Mouse (Mus musculus) thymus, postnatal 10 days (tissue): ENCODE results near the gene Gm49339.
"Not testable (repeated sequence)": the region's sequence is repeated elsewhere in the genome, so short reads cannot be mapped to it uniquely, and the experiment has no call there.

Experiments used
- DNase-seq, 2 experiments: peaks; one replicate each; pipeline ENCODE4 v3.0.0; 2021; ENCODE audit warnings: low spot score in 2 of 2

The Gm49339 gene

DNA sequence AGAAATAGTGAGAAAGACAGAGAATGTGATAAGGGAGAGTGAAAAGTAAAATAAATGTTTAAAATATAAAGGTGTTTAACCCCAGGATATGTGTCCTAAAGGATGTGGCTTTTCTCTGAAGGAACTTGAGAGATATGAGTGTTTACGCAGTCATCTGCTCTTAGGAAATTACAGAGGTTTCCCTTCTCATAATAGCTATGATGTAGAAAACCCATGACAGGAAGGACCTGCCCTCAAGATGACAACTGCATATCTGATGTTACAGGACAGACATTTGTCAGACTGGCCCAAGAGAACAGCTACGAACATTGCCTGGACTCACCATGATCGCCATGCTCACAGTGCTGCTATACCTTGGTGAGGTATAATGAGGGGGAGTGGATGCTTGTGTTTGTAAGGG lies at the start of gene Gm49339, which contains the start of gene Lilr4b:
Gm49339 (plus strand) TSS at position 216 of the 400 bp plus-strand sequence.
Lilr4b (plus strand) TSS at position 236 of the 400 bp plus-strand sequence.
- not testable (repeated sequence) for DNase-seq

DNA sequence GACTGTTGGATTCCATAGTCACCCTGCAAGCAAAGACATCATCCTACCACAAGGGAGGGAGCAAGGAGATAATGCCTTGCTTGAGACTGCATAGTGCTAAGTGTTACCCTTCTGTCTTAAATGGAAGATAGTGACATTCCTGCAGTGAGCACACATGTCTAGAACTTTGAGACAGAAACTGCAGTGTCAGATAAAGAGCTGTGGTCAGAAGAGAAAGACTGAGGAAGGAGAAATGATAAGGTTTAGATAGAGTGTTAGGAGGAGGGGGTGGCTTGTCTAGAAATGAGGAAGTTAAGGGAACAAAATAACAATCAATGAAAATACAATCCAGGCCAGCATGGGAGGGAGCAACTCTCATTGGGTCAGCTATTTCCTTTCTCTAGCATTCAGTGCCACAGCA lies 47.5 kb upstream of the Gm49339 start:
- DNase-seq = no peak

DNA sequence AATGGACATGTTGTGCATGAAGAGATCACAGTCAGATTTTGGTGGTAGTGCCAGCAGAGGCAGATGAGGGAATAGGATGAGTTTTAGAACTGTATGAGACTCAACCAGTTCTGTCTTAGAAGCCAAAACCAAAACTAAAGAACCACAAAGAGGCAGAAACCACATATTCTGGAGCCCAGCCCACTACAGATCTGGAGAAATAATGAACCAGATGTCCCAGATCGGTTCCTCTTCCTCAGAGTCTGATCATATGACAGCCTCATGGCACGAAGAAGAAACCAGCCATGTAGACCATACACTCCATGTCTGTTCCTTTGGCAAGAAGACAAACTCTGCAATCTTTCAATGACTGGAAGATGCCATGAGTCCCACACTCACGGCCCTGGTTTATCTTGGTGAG lies 44.7 kb upstream of the Gm49339 start:
- DNase-seq = no peak

DNA sequence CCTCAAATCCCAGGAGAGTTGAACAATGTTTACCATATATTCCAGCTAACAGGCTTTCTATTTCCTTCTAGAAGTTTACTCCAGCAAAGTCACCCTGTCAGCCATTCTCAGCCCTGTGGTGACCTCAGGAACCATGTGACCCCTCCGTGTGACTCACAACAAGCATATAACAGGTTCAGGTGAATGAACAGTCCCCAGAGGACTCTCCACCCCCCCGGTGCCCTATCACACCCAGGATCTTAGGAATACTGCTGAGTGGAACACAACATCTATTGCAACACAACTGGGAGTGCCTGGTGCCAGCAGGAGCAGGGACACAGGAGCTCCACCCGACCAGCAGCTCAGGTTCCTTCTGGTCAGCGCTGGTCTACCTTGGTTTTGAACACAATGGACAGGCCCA lies 28.8 kb upstream of the Gm49339 start:
- DNase-seq = no peak

DNA sequence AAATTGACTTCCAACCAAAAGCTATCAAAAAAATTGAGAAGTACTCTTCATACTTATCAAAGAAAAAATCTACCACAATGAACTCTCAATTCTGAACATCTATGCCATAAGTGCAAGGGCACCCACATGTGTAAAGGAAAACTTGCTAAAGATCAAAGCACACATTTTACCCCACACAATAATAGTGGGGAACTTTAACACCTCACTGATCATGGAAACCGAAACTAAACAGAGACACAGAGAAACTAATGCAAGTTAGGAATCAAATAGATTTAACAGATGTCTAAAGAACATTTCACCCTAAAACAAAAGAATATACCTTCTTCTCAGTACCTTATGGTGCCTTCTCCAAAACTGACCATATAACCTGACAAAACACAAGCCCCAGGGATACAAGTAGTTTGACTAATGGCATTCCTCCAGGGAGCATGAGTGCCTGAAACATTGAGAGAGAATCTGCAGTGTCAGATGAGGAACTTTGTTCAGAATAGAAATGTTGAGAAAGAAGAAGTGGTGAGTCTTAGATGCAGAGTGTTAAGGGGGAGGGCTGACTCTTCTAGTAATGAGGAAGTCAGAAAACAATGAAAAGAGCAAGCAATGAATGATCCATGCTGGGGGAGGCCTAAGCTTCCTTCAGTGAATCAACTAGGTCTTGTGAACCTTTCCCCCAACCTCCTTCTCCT lies 26.7 kb upstream of the Gm49339 start:
- no peak for DNase-seq

DNA sequence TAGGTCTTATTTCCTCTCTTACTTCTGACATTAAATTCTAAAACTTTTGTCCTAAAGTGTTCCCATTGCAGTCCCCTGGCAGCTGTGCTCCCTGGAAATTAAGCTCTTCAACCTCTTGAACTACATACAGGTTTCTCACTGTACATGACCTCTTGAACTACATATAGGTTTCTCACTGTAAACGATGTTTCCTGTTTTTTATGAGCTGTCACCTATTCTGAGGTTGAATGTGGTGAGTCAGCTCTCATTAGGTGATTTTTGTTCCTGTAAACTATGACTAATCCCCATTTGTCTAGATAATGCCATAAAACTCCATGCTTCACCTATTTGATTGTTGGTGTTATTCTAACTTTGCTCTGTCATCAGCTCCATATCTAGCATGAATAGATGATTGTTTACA lies 26.0 kb upstream of the Gm49339 start:
- DNase-seq = no peak

DNA sequence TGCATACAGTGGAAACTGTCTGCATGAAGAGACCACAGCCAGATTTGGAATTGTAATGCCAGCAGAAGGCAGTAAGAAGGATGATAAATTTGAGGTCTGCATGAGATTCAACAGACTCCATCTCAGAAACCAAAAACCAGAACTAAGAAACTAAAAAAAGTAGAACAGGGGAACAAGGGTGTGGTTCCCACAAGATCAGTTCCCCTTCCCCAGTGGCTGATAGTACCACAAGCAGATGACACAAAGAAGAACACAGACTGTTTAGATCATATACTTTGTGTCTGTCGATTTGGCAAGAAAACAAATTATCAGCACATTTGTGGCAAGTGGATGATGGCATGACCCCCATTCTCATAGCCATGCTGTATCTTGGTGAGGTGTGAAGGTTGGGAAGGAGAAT lies 24.6 kb upstream of the Gm49339 start:
- DNase-seq = no peak

DNA sequence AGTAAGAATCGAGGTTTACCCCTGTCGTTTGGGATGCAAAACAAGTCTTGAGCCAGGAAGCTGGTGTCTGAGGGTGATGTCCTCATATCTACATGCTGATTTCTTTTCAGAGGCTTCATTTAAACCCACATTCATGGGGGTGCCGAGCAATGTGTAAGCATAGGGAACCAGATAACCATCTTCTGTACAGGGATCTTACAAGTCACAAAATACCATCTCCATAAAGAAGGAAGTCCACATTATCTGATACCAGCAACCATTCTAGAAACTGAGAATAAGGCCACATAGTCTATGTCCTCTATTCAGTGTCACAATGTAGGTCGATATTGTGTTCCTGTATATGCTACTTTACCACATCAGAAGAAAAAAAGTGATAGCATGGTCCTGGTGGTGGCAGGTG lies 24.0 kb upstream of the Gm49339 start:
- DNase-seq = no peak

DNA sequence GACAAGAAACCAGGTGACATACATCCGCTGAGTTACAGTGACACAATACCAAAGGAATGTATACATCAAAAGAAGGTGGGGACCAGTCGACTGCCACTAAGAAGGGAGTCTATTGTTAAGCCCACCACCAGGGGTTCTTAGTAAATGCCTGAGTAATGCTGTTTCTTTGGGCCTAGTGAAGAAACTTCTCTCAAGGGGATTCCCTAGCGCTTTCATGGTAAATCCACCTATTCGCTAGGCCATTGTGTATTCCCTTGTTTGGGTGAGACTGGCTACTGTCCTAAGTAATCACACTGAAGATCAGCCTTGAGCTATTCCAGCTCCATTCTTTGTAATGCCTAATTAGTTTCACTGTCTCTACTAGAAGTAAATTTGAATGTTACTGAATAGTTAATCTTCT lies 16.6 kb upstream of the Gm49339 start:
- not testable (repeated sequence) for DNase-seq

DNA sequence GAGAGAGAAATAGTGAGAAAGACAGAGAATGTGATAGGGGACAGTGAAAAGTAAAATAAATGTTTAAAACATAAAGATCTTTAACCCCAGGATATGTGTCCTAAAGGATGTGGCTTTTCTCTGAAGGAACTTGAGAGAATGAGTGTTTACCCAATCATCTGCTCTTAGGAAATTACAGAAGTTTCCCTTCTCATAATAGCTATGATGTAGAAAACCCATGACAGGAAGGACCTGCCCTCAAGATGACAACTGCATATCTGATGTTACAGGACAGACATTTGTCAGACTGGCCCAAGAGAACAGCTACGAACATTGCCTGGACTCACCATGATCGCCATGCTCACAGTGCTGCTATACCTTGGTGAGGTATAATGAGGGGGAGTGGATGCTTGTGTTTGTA lies 10.3 kb downstream of the Gm49339 start, which contains the start of gene Lilrb4a:
Lilrb4a (plus strand) TSS at position 266 of the 400 bp plus-strand sequence.
- not testable (repeated sequence) for DNase-seq

DNA sequence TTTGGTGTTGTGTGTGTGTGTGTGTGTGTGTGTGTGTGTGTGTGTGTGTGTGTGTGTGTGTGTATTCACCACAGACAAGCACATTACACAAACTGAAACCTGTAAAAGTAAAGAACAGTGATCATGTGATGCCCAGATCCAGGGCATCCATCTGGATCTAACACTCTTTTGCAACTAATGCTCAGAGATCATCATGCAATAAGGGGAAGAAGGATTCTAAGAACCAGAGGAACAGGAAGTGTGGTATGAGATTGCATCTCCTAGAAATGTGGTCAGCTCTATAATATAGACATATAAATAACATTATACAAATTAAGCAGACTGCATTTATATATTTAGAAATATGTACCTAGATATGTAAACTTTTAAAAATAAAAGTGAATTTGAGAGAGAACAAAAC lies 39.6 kb downstream of the Gm49339 start:
- no peak for DNase-seq

DNA sequence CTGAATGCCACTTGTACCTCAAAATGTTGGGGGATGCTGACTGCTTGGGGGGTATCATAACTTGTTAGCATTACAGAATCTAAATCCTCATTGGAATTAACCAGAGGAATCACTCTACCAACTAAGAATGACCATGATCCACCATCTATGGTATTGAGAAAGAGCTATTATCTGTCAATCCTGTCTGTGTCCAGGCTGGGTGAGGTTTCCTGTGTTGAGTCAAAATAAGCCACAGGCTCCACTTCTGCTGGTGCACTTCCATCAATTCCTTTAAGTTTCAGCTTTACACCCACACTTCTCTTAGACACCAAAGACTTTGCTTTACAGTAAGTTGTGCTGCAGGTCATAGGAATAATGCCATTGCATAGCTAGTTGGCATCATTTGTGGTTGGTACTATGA lies 41.0 kb downstream of the Gm49339 start:
- no peak for DNase-seq

DNA sequence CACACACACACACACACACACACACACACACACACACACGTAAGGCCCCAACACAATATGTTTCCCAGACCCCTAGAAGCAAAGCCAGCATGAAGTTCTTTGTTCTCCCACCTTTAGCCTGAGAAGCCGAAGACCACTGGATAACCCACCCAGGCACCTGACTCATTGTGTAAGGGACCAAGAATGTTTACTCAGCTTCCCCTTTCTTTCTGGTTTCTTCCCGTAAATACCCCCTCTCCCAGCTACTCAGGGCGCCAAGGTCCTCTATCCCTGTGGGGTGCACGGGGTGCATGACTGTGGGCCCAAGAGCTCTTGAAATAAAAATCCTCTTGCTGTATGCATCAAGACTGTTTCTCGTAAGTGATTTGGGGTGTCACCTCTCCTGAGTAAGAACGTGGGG lies 45.7 kb downstream of the Gm49339 start:
- no peak for DNase-seq

DNA sequence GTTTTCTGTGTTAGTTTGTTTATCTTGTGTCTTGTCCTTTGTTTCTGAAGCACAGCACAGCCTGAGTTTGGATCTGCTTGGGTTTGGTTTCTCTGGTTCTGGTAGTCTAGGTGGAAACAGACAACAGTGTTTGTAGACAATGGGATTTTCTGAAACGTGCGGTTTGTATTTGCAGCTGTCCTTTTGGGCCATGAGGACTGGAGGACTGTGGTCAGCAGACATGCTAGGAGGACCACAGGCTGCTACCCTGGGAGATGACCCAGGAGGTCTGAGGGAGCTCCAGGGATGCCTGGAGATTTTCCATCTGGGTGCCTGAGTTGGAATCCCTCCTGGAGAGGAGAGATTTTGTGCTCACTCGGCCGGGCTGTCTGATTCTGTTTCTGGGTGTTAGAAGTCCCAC lies 46.2 kb downstream of the Gm49339 start:
- no peak for DNase-seq

DNA sequence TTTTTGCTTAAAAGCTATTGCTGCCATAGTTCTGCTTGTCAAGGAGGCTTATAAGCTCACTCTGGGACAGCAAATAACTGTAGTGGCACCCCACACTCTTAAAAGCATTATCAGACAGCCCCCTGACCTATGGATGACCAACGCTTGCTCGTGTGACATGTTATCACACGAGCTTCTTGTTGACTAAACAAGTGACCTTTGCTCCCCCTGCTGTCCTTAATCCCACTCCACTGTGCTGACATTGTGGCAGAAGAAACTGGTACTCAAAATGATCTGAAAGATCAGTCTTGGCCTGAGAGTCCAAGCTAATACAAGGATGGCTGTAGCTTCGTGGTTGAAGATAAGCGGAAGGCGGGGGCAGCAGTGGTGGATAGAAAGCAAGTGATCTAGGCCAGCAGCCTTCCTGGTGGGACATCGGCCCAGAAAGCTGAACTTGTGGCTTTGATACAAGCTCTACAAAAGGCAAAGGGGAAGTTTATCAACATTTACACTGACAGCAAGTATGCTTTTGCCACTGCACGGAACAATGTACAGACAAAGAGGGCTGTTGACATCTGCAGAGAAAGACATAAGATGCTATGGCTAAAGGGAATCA lies 48.5 kb downstream of the Gm49339 start:
- no peak for DNase-seq

DNA sequence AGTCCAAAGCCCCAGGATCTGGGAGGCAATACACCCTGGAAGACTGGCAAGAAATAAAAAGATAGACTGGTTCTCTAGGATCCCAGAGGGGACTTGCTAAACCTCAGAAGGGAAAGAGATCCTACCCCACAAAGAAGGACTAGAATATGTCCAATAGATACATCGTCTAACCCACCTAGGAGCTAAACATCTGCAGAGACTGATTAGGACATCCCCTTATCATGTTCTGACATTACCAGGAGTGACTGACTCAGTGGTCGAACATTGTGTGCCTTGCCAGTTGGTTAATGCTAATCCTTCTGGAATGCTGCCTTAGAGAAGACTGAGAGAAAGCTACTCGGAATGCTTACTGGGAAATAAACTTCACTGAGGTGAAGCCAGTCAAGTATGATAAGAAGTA lies 49.1 kb downstream of the Gm49339 start:
- DNase-seq = no peak

DNA sequence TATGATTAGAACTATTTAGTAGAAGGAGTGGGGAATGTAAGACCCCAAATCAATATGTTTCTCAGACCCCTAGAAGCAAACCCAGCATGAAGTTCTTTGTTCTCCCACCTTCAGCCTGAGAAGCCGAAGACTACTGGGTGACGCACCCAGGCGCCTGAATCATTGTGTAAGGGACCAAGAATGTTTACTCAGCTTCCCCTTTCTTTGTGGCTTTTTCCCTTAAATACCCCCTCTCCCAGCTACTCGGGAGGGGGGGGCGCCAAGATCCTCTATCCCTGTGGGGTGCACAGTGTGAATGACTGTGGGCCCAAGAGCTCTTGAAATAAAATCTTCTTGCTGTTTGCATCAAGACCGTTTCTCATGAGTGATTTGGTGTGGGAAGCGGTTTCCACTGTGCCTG lies 50.4 kb downstream of the Gm49339 start:
- DNase-seq = no peak
